Mouse (Mus musculus) liver, adult (tissue): ENCODE data around the gene Tmem189.

Experiments used
- GATA4 ChIP-seq: IDR thresholded peaks from 2 replicates; pipeline ENCODE4 v1.6.1; 2014; ENCODE audit warnings: mild to moderate bottlenecking, low read length; ENCODE audit not compliant: insufficient replicate concordance

Gene Tmem189

DNA sequence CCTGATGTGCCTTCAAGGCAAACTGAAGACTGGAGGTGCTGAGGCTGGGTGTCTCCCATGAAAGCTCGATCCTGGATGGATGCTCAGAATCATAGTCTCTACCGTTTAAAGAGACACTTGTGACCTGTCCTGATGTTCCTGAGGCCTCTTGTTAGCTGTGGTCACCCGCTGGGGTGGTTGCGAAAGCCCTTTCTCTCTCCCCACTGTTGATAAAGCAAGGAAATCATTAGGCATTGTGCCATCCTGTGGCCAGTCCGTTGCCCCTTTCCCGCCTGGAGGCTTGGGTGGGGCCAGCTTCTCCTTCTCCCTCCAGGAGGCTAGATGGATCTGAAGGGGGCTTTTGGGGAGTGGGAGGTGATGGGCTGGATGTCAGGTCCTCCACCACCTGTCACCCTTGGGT lies 21.0 kb upstream of the Tmem189 start:
- TF ChIP-seq GATA4: no peak

DNA sequence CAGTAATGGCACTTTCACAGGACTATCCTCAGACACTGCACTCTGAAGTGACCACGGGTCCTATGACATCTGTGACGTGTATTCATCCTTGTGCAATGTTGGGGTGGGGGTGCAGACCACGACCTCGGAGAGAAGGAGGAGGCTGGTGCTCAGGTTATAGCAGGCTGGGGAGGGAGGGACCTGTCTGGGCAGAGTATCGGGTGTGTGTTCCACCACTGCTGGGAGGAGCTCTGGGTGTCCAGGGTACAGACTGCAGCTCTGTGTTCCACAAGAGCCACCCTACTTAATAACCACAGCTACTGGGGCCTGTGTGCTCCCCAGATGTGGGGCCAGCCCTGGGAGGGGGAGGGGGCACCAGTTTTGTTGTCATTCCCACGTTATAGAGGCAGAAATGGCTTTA lies 20.3 kb upstream of the Tmem189 start:
- TF ChIP-seq GATA4: no peak

DNA sequence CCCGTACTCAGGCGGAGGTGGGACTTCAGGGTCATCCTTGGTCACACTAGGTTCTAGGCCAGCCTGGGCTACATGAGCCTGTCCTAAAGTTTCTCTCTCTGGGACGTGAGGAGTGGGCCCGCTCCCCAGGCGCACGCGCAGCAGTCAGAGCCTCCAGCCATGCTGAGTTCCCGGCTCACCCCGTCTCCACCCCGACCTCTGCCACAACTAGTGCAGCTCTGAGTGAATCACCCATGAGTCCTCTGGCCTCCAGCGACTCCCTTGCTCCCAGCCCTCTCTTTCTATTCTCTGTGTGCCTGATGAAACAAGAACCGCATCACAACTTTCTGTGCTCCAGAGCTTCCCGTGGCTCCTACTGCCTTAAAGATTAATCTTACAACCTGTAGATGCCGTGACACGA lies 18.8 kb upstream of the Tmem189 start:
- no peak for TF ChIP-seq GATA4

DNA sequence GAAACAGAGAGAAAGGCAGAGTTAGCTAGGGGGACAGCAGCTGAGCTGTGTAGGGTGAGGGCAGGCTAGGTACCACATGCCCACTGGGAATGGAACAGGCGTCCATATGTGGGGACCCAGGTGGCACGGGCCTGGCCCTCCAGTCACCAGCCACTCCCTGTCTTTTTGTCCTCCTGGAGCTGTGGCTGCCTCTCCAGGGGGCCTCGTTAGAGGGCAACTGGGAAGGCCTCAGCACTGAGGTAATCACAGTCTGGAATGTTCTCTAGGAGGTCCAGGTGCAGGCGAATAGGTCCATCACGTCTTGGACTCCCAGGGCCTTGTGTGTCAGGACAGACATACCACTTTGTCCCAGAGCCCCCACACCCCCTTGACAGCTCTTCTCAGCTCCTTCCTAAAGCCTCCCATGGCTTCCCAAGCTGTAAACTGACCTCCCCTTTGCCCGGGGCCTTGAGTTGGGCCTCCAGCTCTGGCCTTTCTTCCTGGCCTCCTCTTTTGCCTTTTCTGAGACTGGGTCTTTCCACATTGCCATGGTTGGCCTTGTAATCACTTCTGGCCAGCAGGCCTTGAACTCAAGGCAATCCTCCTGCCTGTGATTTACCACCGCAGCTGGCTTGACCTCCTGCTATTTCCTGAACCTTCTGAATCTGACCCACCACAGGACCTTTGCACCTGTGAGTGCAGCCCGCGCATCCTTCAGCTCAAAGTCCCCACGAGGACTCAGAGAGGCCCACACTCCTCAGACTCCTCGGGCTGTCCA lies 16.7 kb upstream of the Tmem189 start:
- TF ChIP-seq GATA4: no peak

DNA sequence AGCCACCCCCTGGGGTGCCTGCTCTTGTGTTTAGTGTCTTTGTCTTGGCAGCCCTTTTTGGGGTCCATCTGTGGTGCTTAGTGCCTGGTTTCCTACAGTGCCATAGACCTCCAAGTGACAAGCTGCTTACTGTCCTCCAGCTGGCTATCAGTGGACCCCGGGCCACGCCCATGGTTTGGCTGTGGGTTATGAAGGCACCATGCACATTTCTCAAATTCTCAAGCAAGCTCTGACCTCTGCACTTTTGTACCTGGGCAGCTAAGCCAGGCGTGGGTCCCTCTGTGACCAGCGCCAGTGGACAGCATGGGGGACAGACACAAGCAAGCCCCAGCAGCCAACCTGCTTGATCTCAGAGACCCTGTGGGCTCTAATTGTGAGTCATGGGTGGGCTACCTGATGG lies 14.8 kb upstream of the Tmem189 start:
- no peak for TF ChIP-seq GATA4

DNA sequence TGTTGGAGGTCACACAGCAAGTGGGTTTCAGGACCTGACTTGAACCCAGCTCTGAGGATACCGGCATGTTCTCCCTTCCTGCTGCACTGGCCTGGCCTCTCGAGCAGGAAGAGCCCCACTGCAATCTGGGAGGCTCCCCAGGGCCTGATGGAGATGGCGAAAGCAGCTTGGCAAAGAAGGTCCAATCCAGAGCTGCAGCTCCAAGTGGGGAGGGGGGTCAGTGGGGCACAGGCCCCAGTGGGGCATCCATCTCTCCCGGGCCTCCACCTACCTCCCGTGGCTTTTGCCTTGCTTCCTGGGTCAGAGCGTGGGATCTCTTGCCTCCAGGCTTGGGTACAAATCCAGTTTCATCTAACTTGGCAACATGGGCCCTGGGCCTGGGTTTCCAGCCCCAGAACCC lies 12.5 kb upstream of the Tmem189 start:
- no peak for TF ChIP-seq GATA4

DNA sequence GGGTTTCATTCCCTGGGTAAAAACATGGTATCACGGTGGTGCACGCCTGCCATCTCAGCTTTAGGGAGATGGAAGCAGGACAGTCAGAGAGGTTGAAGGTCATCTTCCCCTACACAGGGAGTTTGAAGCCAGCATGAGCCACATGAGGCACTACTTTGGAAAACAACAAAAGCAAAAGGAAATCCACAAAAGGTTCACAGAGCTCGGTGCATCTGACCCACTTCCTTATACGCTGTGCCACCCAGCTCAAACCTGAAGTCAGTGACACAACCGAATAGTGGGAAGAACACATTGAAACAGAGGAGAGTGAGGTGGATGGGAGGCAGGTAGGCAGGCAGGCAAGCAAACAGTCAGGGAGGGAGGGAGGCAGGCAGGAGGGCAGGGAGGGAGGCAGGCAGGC lies 11.8 kb upstream of the Tmem189 start:
- TF ChIP-seq GATA4: no peak

DNA sequence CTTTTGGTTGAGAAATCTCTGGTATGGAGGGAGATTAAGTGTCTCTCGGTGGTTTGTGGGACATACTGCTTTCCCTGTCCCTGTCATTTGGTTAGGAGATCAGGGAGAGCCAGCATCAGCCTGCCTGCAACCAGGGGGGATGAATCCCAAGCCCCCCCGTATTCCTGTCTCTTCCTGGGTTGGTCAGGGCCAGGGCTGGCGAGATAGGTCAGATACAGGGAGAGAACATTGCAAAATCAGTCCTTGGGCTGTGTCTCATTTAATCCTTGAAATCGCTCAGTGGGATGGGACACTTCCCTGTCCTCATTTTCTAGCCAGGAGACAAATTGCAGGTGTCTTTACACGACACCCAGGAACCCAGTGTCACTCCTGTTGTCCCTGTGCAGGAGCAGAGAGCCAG lies 10.4 kb upstream of the Tmem189 start:
- no peak for TF ChIP-seq GATA4

DNA sequence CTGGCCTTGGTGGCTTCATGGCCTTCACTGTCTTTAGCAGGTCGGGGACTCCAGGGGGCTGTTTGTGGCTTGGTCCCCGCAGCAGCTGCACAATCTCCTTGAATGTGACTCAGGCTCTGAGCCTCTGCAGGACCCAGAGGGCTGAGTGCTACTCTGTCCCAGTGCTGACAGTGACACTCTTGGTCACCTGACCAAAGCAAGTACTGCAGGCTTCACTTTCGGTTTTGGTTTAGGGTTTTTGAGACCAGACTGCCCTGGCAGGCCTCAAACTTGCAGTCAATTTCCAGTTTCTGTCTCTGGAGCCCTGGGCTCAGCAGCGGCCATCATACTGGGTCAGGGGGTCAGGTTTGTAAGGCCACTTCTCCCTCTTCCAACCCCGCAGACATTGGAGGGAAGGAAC lies 8.3 kb upstream of the Tmem189 start:
- no peak; the same call in 1 of the 2 replicates for TF ChIP-seq GATA4

DNA sequence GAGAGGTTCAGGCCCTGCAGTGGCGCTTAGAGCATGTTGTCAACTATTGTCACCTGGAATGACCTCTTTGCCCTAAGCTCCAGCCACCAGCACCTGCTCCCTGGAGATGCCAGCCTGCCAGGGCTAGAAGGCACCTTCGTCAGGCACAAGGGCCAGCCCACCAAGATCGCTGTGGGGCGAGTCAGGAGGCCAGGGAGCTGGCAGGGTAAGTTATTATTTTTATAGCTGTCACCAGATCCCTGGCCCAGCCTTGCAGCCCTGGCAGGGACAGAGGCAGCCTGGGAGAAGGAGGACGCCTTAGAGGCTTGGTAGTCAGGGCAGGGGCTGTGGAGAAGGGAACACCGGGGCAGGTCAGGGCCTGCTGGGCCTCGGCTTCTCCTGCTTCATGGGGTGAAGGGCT lies 6.5 kb upstream of the Tmem189 start:
- TF ChIP-seq GATA4: no peak

DNA sequence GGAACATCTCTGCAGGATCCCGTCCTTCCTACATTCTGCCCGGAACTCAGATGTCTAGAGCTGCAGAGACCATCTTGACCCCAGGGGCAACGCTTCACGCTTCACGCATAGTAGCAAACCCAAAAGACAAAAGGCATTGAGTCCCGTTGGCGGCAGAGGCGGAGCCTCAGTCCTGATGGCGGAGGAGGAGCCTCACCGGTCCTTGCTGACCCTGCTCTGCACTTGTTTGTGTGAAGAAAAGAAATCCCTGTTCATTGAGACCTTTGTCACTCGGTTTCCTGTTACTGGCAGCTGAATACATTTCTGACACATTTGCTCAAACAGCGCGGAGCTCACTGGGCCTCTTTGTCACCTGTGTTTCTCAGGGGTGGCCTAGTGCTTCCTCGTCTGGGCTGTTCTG lies 5.9 kb upstream of the Tmem189 start:
- no peak for TF ChIP-seq GATA4

DNA sequence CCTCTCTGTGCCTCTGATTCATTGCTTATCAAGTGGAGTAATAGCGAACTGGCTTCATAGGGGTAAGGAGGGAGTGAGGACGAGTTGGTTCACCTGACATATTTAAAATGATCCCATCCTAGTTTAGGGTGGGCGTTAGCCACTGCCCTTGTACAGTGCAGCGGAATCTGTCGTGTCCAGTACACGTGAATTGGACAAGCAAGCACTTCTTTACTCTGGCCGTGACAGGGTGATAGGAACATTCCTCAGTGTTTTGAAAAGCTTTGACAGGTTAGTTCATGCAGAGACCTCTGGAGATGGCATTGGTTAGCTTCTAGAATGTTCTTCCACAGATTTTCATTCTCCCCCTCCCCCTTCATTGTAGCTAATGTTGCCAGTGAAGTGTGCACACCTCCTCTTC lies 5.3 kb upstream of the Tmem189 start:
- TF ChIP-seq GATA4: no peak

DNA sequence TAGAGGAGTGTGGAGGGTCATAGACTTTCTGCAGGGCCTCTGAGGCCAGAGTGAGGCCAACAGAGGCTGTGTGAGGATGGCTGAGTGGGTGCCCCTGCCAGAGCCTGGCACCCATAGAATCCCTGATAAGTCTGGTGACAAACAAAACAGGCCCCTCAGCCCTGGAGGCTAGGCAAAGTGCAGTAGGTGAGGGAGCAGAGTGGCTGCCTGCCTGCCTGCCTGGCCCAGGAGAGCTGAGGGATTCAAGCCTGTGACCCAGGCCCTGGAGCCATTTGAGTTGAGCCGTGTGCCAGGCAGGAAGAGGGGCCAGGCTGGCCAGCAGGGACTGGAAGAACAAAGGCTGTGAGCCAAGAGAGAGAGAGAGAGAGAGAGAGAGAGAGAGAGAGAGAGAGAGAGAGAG lies 4.6 kb upstream of the Tmem189 start:
- TF ChIP-seq GATA4: no peak

DNA sequence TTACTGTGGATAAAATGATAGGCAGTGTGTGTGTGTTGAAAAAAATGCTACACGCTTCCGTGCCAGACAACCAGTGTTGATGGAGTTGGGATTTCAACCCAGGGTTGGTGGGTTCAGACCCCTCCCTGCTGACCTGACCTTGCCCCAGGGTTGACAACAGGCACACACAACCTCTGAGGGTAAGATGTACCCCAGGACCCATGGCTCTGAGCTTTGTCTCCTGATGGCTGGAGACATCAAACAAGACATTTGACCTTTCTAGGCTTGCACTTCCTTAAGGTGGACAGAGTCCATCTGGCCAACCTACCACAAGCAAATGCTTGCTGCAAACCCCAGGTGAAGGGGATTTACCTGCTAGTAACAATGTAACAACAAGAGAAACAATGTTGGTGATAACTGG lies 3.9 kb upstream of the Tmem189 start:
- TF ChIP-seq GATA4: no peak

DNA sequence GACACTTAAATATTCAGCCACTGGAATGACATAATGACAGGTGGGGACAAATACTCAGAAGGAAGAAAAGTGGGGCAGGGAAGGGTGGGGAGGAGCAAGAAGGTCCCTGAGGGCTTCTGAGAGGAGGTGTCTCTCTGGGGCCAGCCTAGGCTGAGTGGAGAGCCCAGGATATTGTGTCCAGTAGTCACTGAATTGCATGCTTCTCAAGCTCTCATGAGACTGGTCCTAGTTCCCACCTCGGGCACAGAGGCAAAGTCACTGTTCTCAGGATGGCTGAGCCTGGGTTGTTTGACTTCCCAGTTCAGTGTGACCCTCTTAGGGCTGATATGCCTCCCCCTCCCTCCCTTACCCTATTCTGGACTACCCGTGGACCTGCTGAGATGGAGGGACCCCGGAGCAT lies 3.2 kb upstream of the Tmem189 start:
- no peak for TF ChIP-seq GATA4

DNA sequence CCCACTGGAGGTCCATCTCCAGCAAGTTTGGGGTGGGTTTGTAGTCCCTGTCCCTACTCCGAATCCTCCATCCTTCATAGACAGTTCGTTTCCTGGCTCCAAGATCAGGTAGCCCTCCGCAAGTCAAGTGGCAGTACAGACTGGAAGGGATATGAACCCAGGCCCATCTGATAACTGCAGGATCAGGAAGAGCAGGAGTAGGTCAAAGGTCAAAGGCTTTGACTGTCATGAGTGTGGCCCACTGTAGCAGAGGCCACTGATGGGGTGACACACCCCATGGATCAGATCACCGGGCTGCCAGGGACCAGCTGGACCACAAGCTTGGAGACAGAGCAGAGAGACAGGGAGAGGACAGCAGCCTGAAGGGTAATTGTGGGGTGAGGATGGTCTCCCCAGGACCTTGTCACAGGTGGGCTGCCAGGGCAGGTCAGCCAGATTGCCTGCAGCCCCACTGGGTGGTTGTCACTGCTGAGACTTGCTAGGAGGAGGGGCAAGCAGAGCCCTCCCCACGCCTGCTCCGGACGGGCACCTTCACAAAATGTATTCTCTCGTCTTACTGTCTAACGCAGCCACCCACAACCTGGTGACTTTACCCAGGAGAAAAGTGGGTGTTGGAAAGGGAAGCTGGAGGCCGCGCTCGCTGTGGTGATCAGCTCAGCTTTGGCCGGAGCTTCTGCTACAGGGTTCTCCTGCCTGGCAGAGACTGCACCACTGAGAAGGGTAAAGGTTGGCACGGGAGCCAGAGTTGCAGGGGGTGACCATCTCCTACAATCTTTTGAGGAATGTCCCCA lies 2.4 kb upstream of the Tmem189 start:
- TF ChIP-seq GATA4: peak; percentile 92; the same call in 1 of the 2 replicates
